Mouse (Mus musculus) right cerebral cortex, postnatal 25 days (tissue): ENCODE results near the gene Rbm39.
"Not testable (repeated sequence)": the region's sequence is repeated elsewhere in the genome, so short reads cannot be mapped to it uniquely, and the experiment has no call there.

Source experiments
- DNase-seq: peaks from one replicate; pipeline ENCODE4 v3.0.0; 2022

Gene Rbm39

DNA sequence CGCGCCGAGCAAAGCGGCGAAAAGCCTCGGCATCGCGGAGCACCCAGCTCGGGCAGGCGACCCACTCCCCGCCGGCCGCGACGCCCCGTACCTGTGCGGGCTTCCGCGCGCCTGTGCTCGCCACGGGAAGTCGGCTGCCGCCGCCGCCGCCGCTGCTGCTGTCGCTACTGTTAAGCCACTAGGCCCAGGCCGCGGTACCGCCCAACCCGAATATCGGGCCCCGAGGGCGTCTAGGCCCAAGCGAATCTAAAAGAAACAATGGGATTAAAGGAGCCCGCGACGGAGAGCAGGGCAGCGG, 293 bp downstream of the Rbm39 start:
- no peak for DNase-seq

DNA sequence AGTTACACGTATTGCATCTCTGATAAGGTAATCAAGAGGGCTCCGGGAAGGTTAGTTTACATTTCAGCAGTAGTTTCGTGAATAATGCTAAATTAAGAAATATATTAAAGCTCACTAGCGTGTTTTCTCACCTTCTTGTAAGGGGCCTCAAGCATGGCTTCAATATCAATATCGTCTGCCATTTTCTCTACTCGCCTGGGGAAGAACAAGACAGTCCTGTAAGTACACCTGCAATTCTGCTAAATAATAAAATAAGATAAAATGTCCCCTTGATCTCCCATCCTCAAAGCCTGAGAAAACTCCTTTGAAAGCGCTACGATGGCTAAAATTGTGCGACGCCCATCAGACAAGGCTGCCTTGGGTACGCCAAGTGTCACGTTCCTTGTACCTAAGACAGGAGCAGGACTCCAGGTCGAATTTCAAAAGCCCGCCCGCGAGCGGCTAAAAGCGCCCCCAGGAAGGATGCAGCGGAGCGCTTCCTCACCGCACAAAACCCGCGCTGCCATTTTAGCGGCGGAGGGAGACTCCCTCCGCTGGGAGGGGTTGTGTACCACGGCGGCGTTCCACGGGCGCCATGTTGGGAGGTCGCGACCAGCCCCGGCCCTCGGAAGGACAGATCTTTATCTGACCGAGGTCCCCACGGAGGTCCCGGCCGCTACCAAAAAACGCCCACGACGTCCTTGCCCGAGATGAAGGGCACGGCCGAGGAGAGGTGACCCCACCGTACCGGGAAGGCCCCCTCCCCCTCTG, 817 bp downstream of the Rbm39 start:
- peak; percentile 77 for DNase-seq

GRCm38 (mm10) chr2:156177651-156178050, 2.4 kb downstream of the Rbm39 start:
- no peak for DNase-seq

DNA sequence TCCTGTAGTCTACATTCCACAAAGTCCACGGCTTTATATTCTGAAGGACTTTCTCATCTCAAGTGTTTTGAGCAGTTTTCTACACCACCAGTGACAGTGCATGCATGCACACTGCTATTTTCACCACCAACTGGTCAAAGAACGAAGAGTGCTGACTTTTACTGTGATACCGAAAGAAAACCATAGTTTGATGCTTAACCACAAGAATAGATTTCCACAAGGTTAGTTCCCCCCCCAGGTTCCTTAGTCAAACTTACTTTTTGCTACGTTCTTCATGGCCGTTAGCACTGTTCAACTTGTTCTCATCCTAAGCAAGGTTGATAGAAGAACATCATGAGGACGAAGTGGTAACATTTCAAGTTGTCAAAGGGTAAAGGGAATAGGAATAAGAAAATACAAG, 3.0 kb downstream of the Rbm39 start:
- DNase-seq = no peak

DNA sequence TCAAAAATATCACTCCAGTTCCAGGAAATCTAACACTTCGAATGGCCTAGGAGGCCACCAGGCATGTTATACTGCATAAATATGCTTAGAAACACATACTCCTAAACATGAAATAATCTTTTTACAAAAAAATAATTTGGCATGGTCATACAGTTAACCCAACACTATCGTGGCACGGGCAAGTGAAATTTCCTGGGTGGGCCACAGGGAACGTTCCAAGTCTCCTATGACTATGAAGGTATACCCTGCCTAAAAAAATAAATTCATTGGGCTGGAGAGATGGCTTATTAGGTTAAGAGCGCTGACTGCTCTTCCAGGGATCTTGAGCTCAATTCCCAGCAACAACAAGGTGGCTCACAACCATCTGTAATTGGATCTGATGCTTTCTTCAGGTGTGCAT, 13.5 kb downstream of the Rbm39 start:
- no peak for DNase-seq

DNA sequence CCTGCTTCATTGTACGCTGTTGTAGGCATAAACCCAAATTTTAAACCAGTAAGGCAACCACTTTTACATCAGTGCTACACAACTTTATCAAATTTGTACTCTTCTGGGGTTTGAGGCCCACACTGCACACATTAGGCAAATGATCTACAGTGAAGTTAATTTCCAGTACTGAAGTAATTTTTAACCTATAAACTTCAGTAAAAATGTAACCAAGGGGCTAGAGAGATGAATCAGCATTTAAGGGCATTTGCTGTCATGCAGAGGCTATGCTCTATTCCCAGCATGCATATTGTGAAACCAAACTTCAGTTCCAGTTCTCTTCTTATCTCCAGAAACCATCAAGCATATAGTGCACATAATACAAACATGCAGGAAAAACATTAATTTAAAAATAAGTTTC, 14.6 kb downstream of the Rbm39 start:
- no peak for DNase-seq

DNA sequence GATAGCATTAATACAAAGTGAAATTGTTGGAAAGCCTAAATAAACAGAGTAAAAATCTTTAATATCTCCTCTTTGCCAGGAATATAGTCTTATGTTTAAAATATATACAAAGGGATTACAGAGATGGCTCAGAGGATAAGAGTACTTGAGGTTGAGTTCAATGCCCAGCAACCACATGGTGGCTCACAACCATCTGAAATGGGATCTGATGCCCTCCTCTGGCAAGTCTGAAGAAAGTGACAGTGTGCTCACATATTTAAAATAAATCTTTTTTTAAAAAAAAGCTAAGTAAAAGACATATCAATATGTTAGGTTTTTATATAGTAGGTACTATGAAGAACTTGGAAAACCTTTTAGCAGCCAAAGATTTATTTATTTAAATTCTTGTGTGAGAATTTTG, 28.5 kb downstream of the Rbm39 start:
- DNase-seq = no peak

GRCm38 (mm10) chr2:156147316-156147915, 32.6 kb downstream of the Rbm39 start:
- no peak for DNase-seq

GRCm38 (mm10) chr2:156146272-156146989, 33.6 kb downstream of the Rbm39 start:
- no peak for DNase-seq

DNA sequence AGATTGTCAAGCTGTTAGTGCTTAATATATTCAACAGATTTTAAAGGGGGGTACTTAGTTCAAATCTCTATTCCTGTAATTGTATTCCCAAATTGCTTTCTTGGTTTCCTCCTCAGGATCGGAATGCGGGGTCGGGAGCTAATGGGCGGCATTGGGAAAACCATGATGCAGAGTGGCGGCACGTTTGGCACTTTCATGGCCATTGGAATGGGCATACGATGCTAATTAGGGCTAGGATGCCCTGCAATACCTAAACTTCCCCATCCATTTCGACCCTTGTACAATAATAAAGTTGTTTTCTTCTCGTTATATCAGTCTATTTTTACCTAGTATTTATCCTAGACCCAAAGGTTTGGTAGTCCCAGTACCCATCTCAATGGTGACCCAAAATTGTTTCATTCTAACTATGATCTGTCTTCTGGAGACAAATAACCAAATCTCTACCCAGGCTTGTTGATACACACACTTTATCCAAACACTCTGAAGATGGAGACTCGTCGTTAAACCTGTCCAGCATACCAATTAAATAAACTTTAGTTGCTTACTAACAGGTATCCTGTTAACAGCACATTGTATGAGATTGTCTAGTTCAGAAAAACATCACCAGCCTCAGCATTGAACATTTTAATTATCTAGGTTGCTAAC, 34.4 kb downstream of the Rbm39 start:
- no peak for DNase-seq

DNA sequence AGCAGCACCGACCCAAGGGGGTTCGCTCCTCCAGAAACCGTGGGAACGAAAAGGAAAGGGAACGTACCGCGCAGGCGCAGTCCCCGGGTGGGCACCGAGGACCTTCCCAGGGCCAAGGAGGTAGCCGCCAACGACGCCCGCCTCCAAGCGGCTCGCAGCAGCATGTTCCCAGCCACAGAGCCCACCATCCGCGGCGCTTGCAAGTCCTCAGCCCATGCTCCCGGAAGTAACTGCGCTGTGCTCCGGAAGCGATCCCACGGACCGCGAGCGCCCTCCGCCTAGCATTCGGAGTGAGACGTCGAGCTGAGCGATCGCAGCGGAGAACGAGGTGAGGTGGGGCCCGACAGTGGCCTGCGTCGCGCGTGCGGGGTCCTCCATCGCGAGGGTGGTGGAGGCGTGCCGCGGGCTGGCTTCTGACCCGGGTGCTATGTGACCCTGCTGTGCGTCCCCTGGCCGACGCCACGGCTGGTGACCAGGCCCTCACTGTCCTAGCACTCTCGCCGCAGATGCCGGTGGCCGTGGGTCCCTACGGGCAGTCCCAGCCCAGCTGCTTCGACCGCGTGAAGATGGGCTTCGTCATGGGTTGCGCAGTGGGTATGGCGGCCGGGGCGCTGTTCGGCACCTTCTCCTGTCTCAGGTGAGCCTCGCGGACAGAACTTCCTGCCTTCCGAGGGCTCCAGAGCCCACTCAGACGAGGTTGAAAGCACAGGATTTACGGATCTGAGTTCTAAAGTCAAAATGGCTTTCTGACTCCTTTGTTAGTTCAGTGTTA, 35.9 kb downstream of the Rbm39 start, which contains the start of the genes Romo1 and Nfs1:
Gene Romo1, plus strand, starts transcription at position 87 of the 772 bp plus-strand sequence.
Gene Nfs1, minus strand, starts transcription at position 234 of the 772 bp plus-strand sequence.
- peak; percentile 93 for DNase-seq

DNA sequence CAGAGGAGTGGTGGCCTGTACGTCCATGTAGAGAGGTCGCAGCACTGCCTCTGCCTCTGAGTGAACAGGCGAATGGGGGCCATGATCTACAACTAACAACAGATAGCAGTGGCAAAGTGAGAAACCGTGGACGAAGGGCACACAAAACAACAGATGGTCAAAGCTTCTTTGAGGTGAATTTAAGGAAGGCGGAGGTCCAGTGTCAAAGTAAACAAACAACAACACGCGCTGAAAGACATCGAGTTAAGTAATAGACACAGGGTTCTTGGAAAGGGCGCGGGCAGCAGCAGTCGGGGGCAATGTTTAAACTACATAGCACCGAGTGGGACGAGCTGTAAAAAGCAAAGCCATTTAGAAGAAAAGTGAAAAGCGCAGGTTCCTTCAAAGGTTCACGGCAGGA, 36.7 kb downstream of the Rbm39 start:
- DNase-seq = no peak

DNA sequence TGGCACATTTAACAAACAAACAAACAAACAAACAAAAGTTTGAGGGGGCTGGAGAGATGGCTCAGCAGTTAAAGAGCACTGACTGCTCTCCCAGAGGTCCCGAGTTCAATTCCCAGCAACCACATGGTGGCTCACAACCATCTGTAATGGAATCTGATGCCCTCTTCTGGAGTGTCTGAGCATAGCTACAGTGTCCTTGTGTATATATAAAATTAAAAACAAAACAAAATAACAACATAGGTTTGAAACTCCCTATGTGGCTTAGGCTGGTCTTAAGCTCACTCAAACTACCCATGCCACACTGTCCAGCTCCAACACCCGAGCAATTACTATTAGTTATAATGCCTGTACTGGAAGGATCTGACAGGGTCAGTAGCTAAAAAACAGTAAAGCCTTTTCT, 37.2 kb downstream of the Rbm39 start:
- no peak for DNase-seq

DNA sequence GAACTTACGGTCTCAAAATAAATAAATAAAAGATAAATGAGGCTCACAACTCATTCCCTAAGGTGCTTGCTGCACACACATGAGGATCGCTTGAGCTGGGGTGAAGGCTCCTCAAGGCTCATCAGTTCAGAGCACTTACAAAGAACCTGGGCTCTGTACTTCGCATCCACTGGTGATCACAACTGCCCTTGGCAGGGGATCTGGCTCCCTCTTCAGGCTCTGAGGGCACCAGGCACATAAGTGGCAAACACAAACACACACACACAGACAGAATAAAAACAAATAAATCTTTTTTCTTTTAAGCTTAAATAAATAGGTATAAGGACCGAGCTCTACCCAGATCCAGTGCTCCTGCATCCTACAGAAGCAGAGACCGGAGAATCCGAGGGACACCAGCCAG, 44.3 kb downstream of the Rbm39 start:
- no peak for DNase-seq

- DNase-seq = no peak
Measured at GRCm38 (mm10) chr2:156134161-156134560, 45.9 kb downstream of the Rbm39 start.

DNA sequence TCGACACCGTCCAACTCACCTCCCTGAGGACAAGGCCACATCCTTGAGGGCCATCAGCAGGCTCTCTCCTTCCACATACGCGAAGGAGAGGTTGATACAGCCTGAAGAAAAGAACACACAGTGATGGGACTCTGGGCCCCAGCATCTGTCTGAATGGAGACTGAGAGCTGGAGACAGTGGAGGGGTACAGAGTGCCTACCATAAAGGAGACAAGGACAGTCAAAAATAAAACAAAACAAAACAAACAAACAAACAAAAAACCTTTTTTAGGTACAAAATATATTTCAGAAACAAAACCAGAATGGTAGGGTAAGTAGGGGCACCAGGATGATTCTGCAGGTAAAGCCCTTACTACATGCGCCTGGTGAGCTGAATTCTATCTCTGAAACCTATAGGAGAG, 53.0 kb downstream of the Rbm39 start, which contains the start of gene Gm28036:
Gene Gm28036, minus strand, starts transcription at position 101 of the 400 bp plus-strand sequence.
- DNase-seq = no peak

- DNase-seq = no peak
Measured at GRCm38 (mm10) chr2:156123731-156124130, 56.3 kb downstream of the Rbm39 start.

DNA sequence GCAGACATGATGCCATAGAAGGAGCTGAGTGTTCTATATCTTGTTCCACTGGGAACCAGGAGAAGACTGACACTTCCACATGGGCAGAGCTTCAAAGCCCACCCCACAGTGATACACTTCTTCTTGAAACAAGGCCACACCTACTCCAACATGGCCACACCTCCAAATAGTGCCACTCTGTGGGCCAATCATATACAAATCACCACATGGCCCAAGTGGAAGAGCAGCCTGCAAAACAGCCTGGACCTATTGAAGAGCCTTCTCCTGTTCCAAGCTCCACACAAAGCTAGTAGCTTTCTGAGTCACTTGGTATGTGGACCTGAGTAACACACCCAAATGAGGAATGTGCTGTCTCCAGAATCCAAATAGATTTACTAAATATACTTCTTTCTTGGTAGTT, 60.5 kb downstream of the Rbm39 start:
- no peak for DNase-seq

DNA sequence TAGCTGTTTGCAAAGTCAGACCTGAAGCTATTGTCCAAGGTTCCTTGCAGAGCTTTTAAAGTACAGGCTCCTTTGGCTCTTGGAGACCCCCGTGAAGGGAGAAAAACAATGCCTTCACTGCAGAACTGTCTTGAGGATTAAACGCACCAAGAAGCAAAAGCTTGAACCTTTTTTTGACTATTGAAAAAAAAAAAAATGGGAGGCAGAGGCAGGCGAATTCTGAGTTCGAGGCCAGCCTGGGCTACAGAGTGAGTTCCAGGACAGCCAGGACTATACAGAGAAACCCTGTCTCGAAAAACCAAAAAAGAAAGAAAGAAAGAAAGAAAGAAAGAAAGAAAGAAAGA, 68.0 kb downstream of the Rbm39 start:
- DNase-seq = not testable (repeated sequence)

GRCm38 (mm10) chr2:156111358-156112079, 68.5 kb downstream of the Rbm39 start, which contains the start of the genes Cpne1 and Rbm12:
Gene Cpne1, minus strand, starts transcription at chr2:156111965.
Gene Rbm12, minus strand, starts transcription at chr2:156111978.
- peak; percentile 93 for DNase-seq

DNA sequence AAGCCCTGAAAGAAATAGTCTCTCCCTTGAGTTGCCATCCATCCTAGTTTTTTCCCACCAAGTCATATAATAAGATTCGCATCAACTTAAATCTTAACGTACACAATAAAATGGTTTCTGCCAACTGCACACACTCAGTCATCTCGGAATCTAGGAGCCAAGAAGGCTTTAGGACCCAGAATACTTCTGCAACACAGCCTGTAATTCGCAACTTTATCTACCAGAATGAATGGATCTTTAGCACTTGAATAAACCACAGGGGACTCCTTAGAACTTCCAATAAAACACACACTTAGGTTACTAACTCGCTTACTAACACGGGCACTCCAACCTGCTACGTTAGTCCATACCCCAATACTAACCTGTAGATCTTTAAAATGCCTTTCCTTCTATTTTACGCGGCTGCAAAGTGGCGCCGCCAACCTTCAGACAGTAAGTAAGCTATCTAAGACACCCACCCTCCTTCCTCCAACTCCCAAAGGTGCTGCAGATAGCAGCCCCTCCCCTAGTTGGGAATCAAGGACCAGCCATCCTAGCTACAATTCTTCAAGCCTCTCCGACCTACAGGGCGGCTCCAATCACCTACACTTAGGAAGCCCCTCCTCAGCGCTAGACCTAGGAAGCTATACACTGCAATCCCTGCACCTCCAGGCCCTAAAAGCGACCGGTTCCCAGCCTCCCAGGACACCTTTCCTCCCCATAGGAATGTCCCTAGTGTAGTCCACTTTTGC, 69.2 kb downstream of the Rbm39 start:
- peak; percentile 22 for DNase-seq
